8 mouse cellular contexts compared by ENCODE assay signal in genomic region chr7:48788851-48789572, GRCm38 (mm10). TPM values are rescaled to one million over a fixed set of nuclear protein-coding genes. Genes with fewer than 3 reads are reported as not detected.
DNase-seq lines count a peak whose midpoint lies in the region; ATAC-seq and TF ChIP-seq lines count a peak whose summit lies in the region.

Zdhhc13 (plus strand) TSS chr7:48789003.

- peak; percentile 94 for DNase-seq in 416B (ENCODE audit: low read depth)
- peak; percentile 89 for DNase-seq in heart, adult 8-10 months (ENCODE audit: low spot score)
- DNase-seq in kidney, adult 9 months, result peak; percentile 96
- peak; percentile 96 for DNase-seq in limb, embryonic 14.5 days (ENCODE audit: low spot score)
- DNase-seq in midbrain, postnatal 0 days (ENCODE audit: low spot score), result peak; percentile 95
- peak; percentile 87 to 88 for DNase-seq in spleen, postnatal 14 days (ENCODE audit: low spot score in 2 of 2)

- peak; percentile 72; the same call in 1 of the 2 replicates for TF ChIP-seq POLR2A in bone marrow, adult 2 months (IDR thresholded peaks at IDR 0.05; ENCODE audit: borderline replicate concordance, control insufficient read depth, low read depth, low read length)
- TF ChIP-seq POLR2A in limb, embryonic 14.5 days (IDR thresholded peaks at IDR 0.05; ENCODE audit: borderline replicate concordance, extremely low read depth, insufficient read depth, insufficient read length), result 0 out of 2 replicates have a peak, but pooled peaks have one; percentile 50

- ATAC-seq in embryonic facial prominence, embryonic 15.5 days (ENCODE audit: insufficient number of reproducible peaks, low FRiP score, low TSS enrichment, low read depth), result peak; percentile 98
- ATAC-seq in limb, embryonic 14.5 days (ENCODE audit: low FRiP score, low read depth), result peak; percentile 100
- ATAC-seq in midbrain, postnatal 0 days (ENCODE audit: low FRiP score), result peak; percentile 99

- peak within 1 kb of the TSS; percentile 77 for H3K4me2 ChIP-seq in embryonic facial prominence, embryonic 15.5 days (replicated peaks)
- H3K4me2 ChIP-seq in limb, embryonic 14.5 days (replicated peaks; ENCODE audit: low read depth, low read length, severe bottlenecking), result peak within 1 kb of the TSS; percentile 77
- H3K4me2 ChIP-seq in midbrain, postnatal 0 days (ENCODE audit: low read depth, low read length, poor library complexity, severe bottlenecking), result peak within 1 kb of the TSS; percentile 64

- peaks cover 1% of the 10 kb centered on the region; the same call in 1 of the 2 replicates for H3K4me1 ChIP-seq in bone marrow, adult 2 months (ENCODE audit: control insufficient read depth, insufficient read depth, low read length)
- H3K4me1 ChIP-seq in embryonic facial prominence, embryonic 15.5 days, result peaks cover 14% of the 10 kb centered on the region; the same call in 1 of the 2 replicates
- H3K4me1 ChIP-seq in limb, embryonic 14.5 days (ENCODE audit: control insufficient read depth, insufficient read depth, low read length), result no peaks in the 10 kb centered on the region
- peaks cover 8% of the 10 kb centered on the region; the same call in 1 of the 2 replicates for H3K4me1 ChIP-seq in midbrain, postnatal 0 days (ENCODE audit: insufficient read depth, low read length)

- under 1% methylated on average over 57 of the region's 57 CpGs for WGBS in bone marrow, adult 2 months
- under 1% methylated on average over 56 of the region's 57 CpGs for WGBS in embryonic facial prominence, embryonic 15.5 days
- 1% methylated on average over 47 of the region's 57 CpGs for WGBS in limb, embryonic 14.5 days
- under 1% methylated on average over 54 of the region's 57 CpGs for WGBS in midbrain, postnatal 0 days

- H3K9ac ChIP-seq in embryonic facial prominence, embryonic 15.5 days, result peak within 1 kb of the TSS; percentile 64
- peak within 1 kb of the TSS; percentile 81 for H3K9ac ChIP-seq in limb, embryonic 14.5 days (ENCODE audit: low read depth, low read length, severe bottlenecking)
- H3K9ac ChIP-seq in midbrain, postnatal 0 days (replicated peaks; ENCODE audit: low read length, poor library complexity, severe bottlenecking), result peak within 1 kb of the TSS; percentile 80

- no peaks in the 10 kb centered on the region for H3K27me3 ChIP-seq in embryonic facial prominence, embryonic 15.5 days
- no peaks in the 10 kb centered on the region for H3K27me3 ChIP-seq in limb, embryonic 14.5 days (ENCODE audit: control insufficient read depth, insufficient read depth, low read length)
- no peaks in the 10 kb centered on the region for H3K27me3 ChIP-seq in midbrain, postnatal 0 days (ENCODE audit: insufficient read depth, low read length)

- H3K27ac ChIP-seq in bone marrow, adult 2 months (ENCODE audit: control insufficient read depth, insufficient read depth, low read depth, low read length, poor library complexity), result peak within 1 kb of the TSS; percentile 90
- H3K27ac ChIP-seq in embryonic facial prominence, embryonic 15.5 days (replicated peaks), result peak within 1 kb of the TSS; percentile 71; the same call in 1 of the 2 replicates
- 0 out of 2 replicates have a peak within 1 kb of the TSS, but pooled peaks have one; percentile 3 for H3K27ac ChIP-seq in limb, embryonic 14.5 days (replicated peaks; ENCODE audit: low read depth, low read length)
- peak within 1 kb of the TSS; percentile 83 for H3K27ac ChIP-seq in midbrain, postnatal 0 days (ENCODE audit: low read depth, low read length)

- H3K9me3 ChIP-seq in embryonic facial prominence, embryonic 15.5 days (replicated peaks), result no peaks in the 10 kb centered on the region
- no peaks in the 10 kb centered on the region for H3K9me3 ChIP-seq in limb, embryonic 14.5 days (ENCODE audit: control insufficient read depth, low read length)
- no peaks in the 10 kb centered on the region for H3K9me3 ChIP-seq in midbrain, postnatal 0 days (ENCODE audit: low read length)

- H3K4me3 ChIP-seq in bone marrow, adult 2 months (replicated peaks; ENCODE audit: control insufficient read depth, low read depth, low read length), result peak within 1 kb of the TSS; percentile 93
- H3K4me3 ChIP-seq in embryonic facial prominence, embryonic 15.5 days (replicated peaks), result peak within 1 kb of the TSS; percentile 87
- peak within 1 kb of the TSS; percentile 73 for H3K4me3 ChIP-seq in limb, embryonic 14.5 days (replicated peaks; ENCODE audit: low read length)
- H3K4me3 ChIP-seq in midbrain, postnatal 0 days (ENCODE audit: low read depth, low read length), result peak within 1 kb of the TSS; percentile 67

- TF ChIP-seq CTCF in bone marrow, adult 2 months (IDR thresholded peaks at IDR 0.05; ENCODE audit: control insufficient read depth, insufficient read depth, low read length), result no peak
- no peak for TF ChIP-seq CTCF in midbrain, postnatal 0 days (IDR thresholded peaks at IDR 0.05)

- no peaks in the 10 kb centered on the region for H3K36me3 ChIP-seq in embryonic facial prominence, embryonic 15.5 days
- peaks cover 5% of the 10 kb centered on the region; the same call in 1 of the 2 replicates for H3K36me3 ChIP-seq in limb, embryonic 14.5 days (ENCODE audit: control insufficient read depth, insufficient read depth, low read length)
- no peaks in the 10 kb centered on the region for H3K36me3 ChIP-seq in midbrain, postnatal 0 days (ENCODE audit: insufficient read depth, low read length)

RNA-seq across cellular contexts. Expression of gene Zdhhc13, which starts in this region (rescaled TPM):
- polyA plus RNA-seq in bone marrow, adult 2 months (2011; ENCODE audit: insufficient read depth, insufficient read length, low replicate concordance, missing spikeins), result 6.2 and 12.5 TPM in 2 replicates
- 29.9 and 33.7 TPM in 2 replicates for polyA plus RNA-seq in embryonic facial prominence, embryonic 15.5 days (2015; fragmentation: Nextera tagmentation; extraction: Ambion mirVana)
- total RNA-seq in heart, adult 8-10 months (2022), result 10 to 100 TPM; 11.2 to 13.8 (median 12.7) TPM
- polyA plus RNA-seq in limb, embryonic 14.5 days (2012; rRNA removed), result 28.5 and 34.1 TPM in 2 replicates
- polyA plus RNA-seq in limb, embryonic 14.5 days (2014; fragmentation: Nextera tagmentation; extraction: Ambion mirVana), result 30.4 and 30.5 TPM in 2 replicates
- 37.3 and 43.0 TPM in 2 replicates for total RNA-seq in midbrain, postnatal 0 days (2014; rRNA removed)
- 21.2 and 24.3 TPM in 2 replicates for polyA plus RNA-seq in midbrain, postnatal 0 days (2015; fragmentation: Nextera tagmentation; extraction: Ambion mirVana)

Comparison
In these comparisons a context has a peak if more than half of its experiments do, and no peak if none do; other contexts are left out.
1. Peak in every context shown above with its lines: DNase-seq, ATAC-seq, H3K4me3 ChIP-seq and H3K27ac ChIP-seq.
2. H3K27ac ChIP-seq: peak in every context shown above with its lines; median percentile 90 in bone marrow, adult 2 months; 83 in midbrain, postnatal 0 days; 71 in embryonic facial prominence, embryonic 15.5 days; 3 in limb, embryonic 14.5 days.